Comparison of ENCODE assay signal across 28 mouse cellular contexts in the genomic region with DNA sequence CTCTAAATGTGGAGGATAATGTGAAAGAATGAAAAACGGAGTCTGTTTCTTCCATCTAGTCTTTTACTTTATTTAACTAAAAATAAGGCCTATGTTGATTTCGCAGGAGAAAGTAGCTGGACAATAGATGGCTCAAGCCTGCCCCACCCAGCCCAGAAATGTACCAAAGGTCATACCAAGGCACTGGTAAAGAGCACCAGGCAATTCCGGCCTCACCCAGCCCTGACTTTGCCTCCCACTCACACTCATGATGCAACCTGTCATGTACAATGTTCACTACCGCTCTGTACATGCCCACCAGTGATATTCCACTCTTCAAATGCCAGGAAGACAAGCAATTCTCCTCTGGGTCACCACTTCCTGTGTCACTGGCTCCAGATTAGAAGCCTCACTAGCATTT.
DNase-seq lines count a peak whose midpoint lies in the region; ATAC-seq and TF ChIP-seq lines count a peak whose summit lies in the region.
"Had no signal": no experiment of that assay in that cellular context is flagged by ENCODE, and none has a peak within 500 bp of the region (broad histone marks: within the 10 kb centered on the region; RNA-seq: fewer than 3 reads in every experiment).

No protein-coding gene starts in this region.

- no peaks in the 10 kb centered on the region for H3K9me3 ChIP-seq in stomach, postnatal 0 days (ENCODE audit: control insufficient read depth, low read length)
- H3K9me3 ChIP-seq in kidney, embryonic 15.5 days (replicated peaks): no peaks in the 10 kb centered on the region
- no peaks in the 10 kb centered on the region for H3K9me3 ChIP-seq in forebrain, embryonic 10.5 days
- H3K9me3 ChIP-seq: embryonic facial prominence, embryonic 12.5 days; embryonic facial prominence, embryonic 15.5 days; forebrain, embryonic 12.5 days; forebrain, embryonic 15.5 days; G1E; heart, embryonic 10.5 days; heart, embryonic 13.5 days had no signal

- no peak overlapping the region for H3K9ac ChIP-seq in stomach, postnatal 0 days (ENCODE audit: low read length)
- no peak overlapping the region for H3K9ac ChIP-seq in kidney, embryonic 15.5 days
- H3K9ac ChIP-seq: embryonic facial prominence, embryonic 12.5 days; embryonic facial prominence, embryonic 15.5 days; forebrain, embryonic 12.5 days; forebrain, embryonic 15.5 days; heart, embryonic 13.5 days; hindbrain, embryonic 14.5 days had no signal

- TF ChIP-seq EP300 in stomach, postnatal 0 days (optimal IDR thresholded peaks at IDR 0.05): no peak

- H3K4me2 ChIP-seq in stomach, postnatal 0 days (replicated peaks; ENCODE audit: low read depth): no peak overlapping the region
- no peak overlapping the region for H3K4me2 ChIP-seq in kidney, embryonic 15.5 days
- H3K4me2 ChIP-seq: embryonic facial prominence, embryonic 12.5 days; embryonic facial prominence, embryonic 15.5 days; forebrain, embryonic 12.5 days; forebrain, embryonic 15.5 days; heart, embryonic 13.5 days; hindbrain, embryonic 14.5 days had no signal

- ATAC-seq in stomach, postnatal 0 days (ENCODE audit: low FRiP score, low TSS enrichment): 0 out of 2 replicates have a peak, but pooled peaks have one; percentile 54
- no peak for ATAC-seq in kidney, embryonic 15.5 days (replicated peaks; ENCODE audit: low FRiP score)
- ATAC-seq: forebrain, embryonic 15.5 days; hindbrain, postnatal 0 days; inflammation-experienced regulatory T-cells, adult 6 months; Patski had no signal

- peak overlapping the region; percentile 35; the same call in 1 of the 2 replicates for H3K27ac ChIP-seq in gastrocnemius, adult 2 months
- no peak overlapping the region for H3K27ac ChIP-seq in stomach, postnatal 0 days (replicated peaks)
- H3K27ac ChIP-seq in kidney, embryonic 15.5 days: no peak overlapping the region
- H3K27ac ChIP-seq in forebrain, embryonic 10.5 days: no peak overlapping the region
- H3K27ac ChIP-seq: embryonic facial prominence, embryonic 12.5 days; embryonic facial prominence, embryonic 15.5 days; forebrain, embryonic 12.5 days; forebrain, embryonic 15.5 days; heart, embryonic 10.5 days; heart, embryonic 13.5 days; hindbrain, embryonic 14.5 days; hindbrain, postnatal 0 days had no signal

- no peaks in the 10 kb centered on the region for H3K27me3 ChIP-seq in stomach, postnatal 0 days (ENCODE audit: control insufficient read depth, insufficient read depth, low read length)
- H3K27me3 ChIP-seq in kidney, embryonic 15.5 days: no peaks in the 10 kb centered on the region
- 0 out of 2 replicates have a peak, but pooled peaks cover 4% of the 10 kb centered on the region for H3K27me3 ChIP-seq in forebrain, embryonic 10.5 days (ENCODE audit: poor library complexity, severe bottlenecking)
- H3K27me3 ChIP-seq: embryonic facial prominence, embryonic 12.5 days; forebrain, embryonic 12.5 days; forebrain, embryonic 15.5 days; Patski had no signal

- no peak for TF ChIP-seq CTCF in gastrocnemius, adult 2 months (IDR thresholded peaks at IDR 0.05)
- TF ChIP-seq CTCF in stomach, postnatal 0 days (IDR thresholded peaks at IDR 0.05; ENCODE audit: low read depth): no peak

- no peak overlapping the region for H3K4me3 ChIP-seq in gastrocnemius, adult 2 months
- H3K4me3 ChIP-seq in stomach, postnatal 0 days (ENCODE audit: low read depth, low read length): no peak overlapping the region
- no peak overlapping the region for H3K4me3 ChIP-seq in kidney, embryonic 15.5 days (replicated peaks)
- H3K4me3 ChIP-seq in forebrain, embryonic 10.5 days: no peak overlapping the region
- H3K4me3 ChIP-seq: embryonic facial prominence, embryonic 12.5 days; embryonic facial prominence, embryonic 15.5 days; forebrain, embryonic 12.5 days; forebrain, embryonic 15.5 days; heart, embryonic 10.5 days; heart, embryonic 13.5 days had no signal

- no peaks in the 10 kb centered on the region for H3K36me3 ChIP-seq in stomach, postnatal 0 days (ENCODE audit: control insufficient read depth, insufficient read depth, low read length)
- H3K36me3 ChIP-seq in kidney, embryonic 15.5 days: no peaks in the 10 kb centered on the region
- no peaks in the 10 kb centered on the region for H3K36me3 ChIP-seq in forebrain, embryonic 10.5 days (replicated peaks)
- H3K36me3 ChIP-seq: embryonic facial prominence, embryonic 12.5 days; embryonic facial prominence, embryonic 15.5 days; forebrain, embryonic 12.5 days; forebrain, embryonic 15.5 days; G1E; heart, embryonic 10.5 days; heart, embryonic 13.5 days had no signal

- intact Hi-C loops in gastrocnemius, adult 2 months (cut with DNase I): no loop called here
- intact Hi-C loops in gastrocnemius, postnatal 14 days (cut with DNase I; ENCODE audit: low total_unique reads): no loop called here

- 63% methylated on average over 4 of the region's 4 CpGs for whole genome bisulfite sequencing in stomach, postnatal 0 days
- 85% methylated on average over 4 of the region's 4 CpGs for WGBS in kidney, embryonic 15.5 days
- WGBS in forebrain, embryonic 10.5 days: 91% methylated on average over 4 of the region's 4 CpGs

- 0 out of 2 replicates have a peak, but pooled peaks cover 2% of the 10 kb centered on the region for H3K4me1 ChIP-seq in stomach, postnatal 0 days (replicated peaks; ENCODE audit: control insufficient read depth, insufficient read depth)
- no peaks in the 10 kb centered on the region for H3K4me1 ChIP-seq in kidney, embryonic 15.5 days
- H3K4me1 ChIP-seq in forebrain, embryonic 10.5 days: peaks cover 13% of the 10 kb centered on the region

- DNase-seq in gastrocnemius, adult 2 months: no peak
- DNase-seq in gastrocnemius, postnatal 14 days: no peak
- DNase-seq in lung, postnatal 36 days: peak; percentile 7
- DNase-seq in lung, postnatal 25 days (ENCODE audit: low spot score): no peak
- peak; percentile 15 for DNase-seq in ZHBTc4 (ENCODE audit: low read depth, low spot score)
- no peak for DNase-seq in stomach, postnatal 0 days (ENCODE audit: low spot score)
- DNase-seq in forebrain, embryonic 10.5 days (ENCODE audit: extremely low spot score, low spot score): no peak
- DNase-seq: adrenal gland, postnatal 10 days; cerebellum, adult 11 months; cerebellum, adult 2 months; cerebellum, adult 9-11 months; cerebellum, postnatal 25 days; gastrocnemius, postnatal 10 days; heart, adult 18-20 months; heart, postnatal 14 days; heart, postnatal 4 days had no signal

Comparison
In these comparisons a context has a peak if more than half of its experiments do, and no peak if none do; other contexts are left out.
1. DNase-seq: peak in lung, postnatal 36 days (single experiment) and ZHBTc4 (single experiment); none in gastrocnemius, adult 2 months (single experiment), gastrocnemius, postnatal 14 days (single experiment), lung, postnatal 25 days (single experiment), stomach, postnatal 0 days (single experiment) and forebrain, embryonic 10.5 days (single experiment).